Mouse (Mus musculus) forebrain, embryonic 14.5 days (tissue): Measurements from ENCODE around the gene N4bp3. TPM values are rescaled to one million over a fixed set of nuclear protein-coding genes. Genes with fewer than 3 reads are reported as not detected.

Experiments used
- ATAC-seq: fragments of 200-750 bp; cut with Nextera tagmentation; 2 replicates; pipeline ENCODE4 v1.8.0; 2017; ENCODE audit warnings: mild to moderate bottlenecking, moderate library complexity
- DNase-seq: peaks from one replicate; pipeline ENCODE4 v3.0.0-alpha.2; 2015; ENCODE audit warnings: low spot score
- H3K27ac ChIP-seq: fragments of 300-500 bp; sonication (generic); 2 replicates; pipeline ENCODE4 v1.5.1; 2014; ENCODE audit warnings: low read depth, mild to moderate bottlenecking, control low read depth, low read length, moderate library complexity
- H3K27me3 ChIP-seq: fragments of 300-500 bp; sonication (generic); replicated peaks from 2 replicates; pipeline ENCODE4 v1.6.1; 2014; ENCODE audit warnings: low read length, control low read depth, mixed read lengths; ENCODE audit not compliant: control insufficient read depth, insufficient read depth
- H3K36me3 ChIP-seq: fragments of 300-500 bp; sonication (generic); 2 replicates; pipeline ENCODE4 v1.6.1; 2014; ENCODE audit warnings: low read length, control low read depth; ENCODE audit not compliant: control insufficient read depth, insufficient read depth
- H3K4me1 ChIP-seq: fragments of 300-500 bp; sonication (generic); 2 replicates; pipeline ENCODE4 v1.6.1; 2014; ENCODE audit warnings: antibody characterized with exemption, low read length, control low read depth; ENCODE audit not compliant: control insufficient read depth, insufficient read depth
- H3K4me2 ChIP-seq: fragments of 300-500 bp; sonication (generic); 2 replicates; pipeline ENCODE4 v1.6.1; 2014; ENCODE audit warnings: mild to moderate bottlenecking, control low read depth, low read length
- H3K4me3 ChIP-seq: fragments of 300-500 bp; sonication (generic); 2 replicates; pipeline ENCODE4 v1.5.1; 2014; ENCODE audit warnings: low read depth, low read length, control low read depth
- H3K9ac ChIP-seq: fragments of 300-500 bp; sonication (generic); 2 replicates; pipeline ENCODE4 v1.6.1; 2014; ENCODE audit warnings: mild to moderate bottlenecking, low read length, control low read depth, moderate library complexity
- H3K9me3 ChIP-seq: fragments of 300-500 bp; sonication (generic); replicated peaks from 2 replicates; pipeline ENCODE4 v1.6.1; 2016; ENCODE audit warnings: low read length, control low read depth, mixed read lengths; ENCODE audit not compliant: control insufficient read depth
- WGBS: fragments of 180-500 bp; shearing (Covaris S2); extraction: QIAGEN DNeasy Blood & Tissue Kit; methylation state at CpG from one replicate; pipeline ENCODE4 v1.1.7; 2014; 5-methylcytosine and 5-hydroxymethylcytosine counted together
- polyA plus RNA-seq: library from polyadenylated mRNA; unstranded; fragments of >200 nt; fragmentation: Nextera tagmentation; extraction: Ambion mirVana; gene quantifications from 2 replicates; pipeline ENCODE4 v1.2.1, GENCODE M21; 2014

Gene N4bp3
- polyA plus RNA-seq, 1 experiment from 2014 or later, result 6.6 TPM

GRCm38 (mm10) chr11:51648566-51648965, 2.1 kb downstream of the N4bp3 start:
- DNase-seq (no peak), ATAC-seq (no peak)
- no peaks in the 10 kb centered on the region for H3K36me3 ChIP-seq
- H3K4me3 ChIP-seq, result no peak overlapping the region
- H3K27ac ChIP-seq, result no peak overlapping the region
- no peaks in the 10 kb centered on the region for H3K9me3 ChIP-seq
- WGBS, result 11% methylated on average over 3 of the region's 3 CpGs
- H3K4me1 ChIP-seq, result peaks cover 3% of the 10 kb centered on the region; the same call in 1 of the 2 replicates
- H3K9ac ChIP-seq, result no peak overlapping the region
- H3K27me3 ChIP-seq, result peaks cover 13% of the 10 kb centered on the region
- peak overlapping the region; percentile 12; the same call in 1 of the 2 replicates for H3K4me2 ChIP-seq

GRCm38 (mm10) chr11:51646751-51647667, 3.6 kb downstream of the N4bp3 start:
- no peak overlapping the region for H3K9ac ChIP-seq
- 87% methylated on average over 15 of the region's 15 CpGs for whole genome bisulfite sequencing
- H3K4me2 ChIP-seq, result no peak overlapping the region
- no peak overlapping the region for H3K4me3 ChIP-seq
- DNase-seq (no peak), ATAC-seq (no peak)
- H3K9me3 ChIP-seq, result no peaks in the 10 kb centered on the region
- H3K36me3 ChIP-seq, result no peaks in the 10 kb centered on the region
- H3K4me1 ChIP-seq, result peaks cover 3% of the 10 kb centered on the region; the same call in 1 of the 2 replicates
- H3K27me3 ChIP-seq, result peaks cover 13% of the 10 kb centered on the region
- 0 out of 2 replicates have a peak overlapping the region, but pooled peaks have one; percentile 14 for H3K27ac ChIP-seq

DNA sequence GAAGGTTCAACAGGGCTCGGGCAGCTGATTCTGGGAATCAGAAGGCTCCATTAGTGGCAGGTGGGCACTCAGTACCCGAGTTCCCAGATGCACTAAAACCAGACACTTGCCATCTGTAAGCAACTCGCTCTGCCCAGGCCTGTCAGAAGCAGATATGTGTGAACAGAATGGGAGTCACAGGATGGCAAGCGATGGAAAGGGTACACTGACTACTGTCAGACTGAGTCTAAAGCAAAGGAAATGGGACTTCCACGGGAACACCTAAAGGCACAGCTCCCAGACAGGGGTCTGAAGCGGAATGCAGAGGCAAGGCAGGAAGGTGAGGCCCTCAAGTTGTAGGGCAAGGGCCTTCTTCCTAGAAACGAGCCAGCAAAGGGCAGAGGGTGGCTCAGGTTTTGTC, 4.4 kb downstream of the N4bp3 start:
- WGBS, result 87% methylated on average over 7 of the region's 7 CpGs
- Histone ChIP-seq H3K9ac (no peak overlapping the region), H3K36me3 (no peaks in the 10 kb centered on the region), H3K4me1 (peaks cover 3% of the 10 kb centered on the region; the same call in 1 of the 2 replicates), H3K27ac (no peak overlapping the region), H3K27me3 (peaks cover 7% of the 10 kb centered on the region), H3K4me2 (no peak overlapping the region), H3K4me3 (no peak overlapping the region), H3K9me3 (no peaks in the 10 kb centered on the region)
- ATAC-seq (no peak), DNase-seq (no peak)

DNA sequence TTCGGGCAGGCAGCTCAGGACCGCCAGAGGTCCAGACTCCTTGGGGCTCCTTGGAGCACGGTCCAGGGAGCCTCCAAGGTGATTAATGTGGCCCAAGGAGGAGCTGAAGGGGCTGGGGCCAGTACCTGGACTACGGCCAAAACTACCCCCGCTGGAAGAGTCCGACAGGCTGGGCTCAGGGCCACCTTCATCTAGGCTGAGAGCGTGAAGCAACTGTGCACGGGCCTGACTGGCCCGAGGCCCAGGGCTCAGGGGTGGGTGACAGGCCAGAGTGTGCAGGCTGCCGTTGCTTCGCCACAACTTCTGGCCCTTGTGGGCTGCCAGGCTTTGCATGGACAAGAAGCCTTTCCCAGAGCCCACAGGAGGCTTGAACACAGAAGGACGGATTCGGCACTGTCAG, 5.3 kb downstream of the N4bp3 start:
- WGBS, result 73% methylated on average over 13 of the region's 13 CpGs
- DNase-seq (no peak), ATAC-seq (no peak)
- Histone ChIP-seq H3K27me3 (0 out of 2 replicates have a peak, but pooled peaks cover 3% of the 10 kb centered on the region), H3K9me3 (no peaks in the 10 kb centered on the region), H3K4me1 (peaks cover 1% of the 10 kb centered on the region; the same call in 1 of the 2 replicates), H3K27ac (no peak overlapping the region), H3K4me2 (no peak overlapping the region), H3K36me3 (no peaks in the 10 kb centered on the region), H3K9ac (no peak overlapping the region), H3K4me3 (no peak overlapping the region)

GRCm38 (mm10) chr11:51644217-51644616, 6.4 kb downstream of the N4bp3 start:
- WGBS, result 79% methylated on average over 16 of the region's 16 CpGs
- H3K9me3 ChIP-seq, result no peaks in the 10 kb centered on the region
- ATAC-seq, result no peak
- no peak for DNase-seq
- no peak overlapping the region for H3K4me2 ChIP-seq
- H3K36me3 ChIP-seq, result no peaks in the 10 kb centered on the region
- 0 out of 2 replicates have a peak, but pooled peaks cover 3% of the 10 kb centered on the region for H3K27me3 ChIP-seq
- H3K4me1 ChIP-seq, result no peaks in the 10 kb centered on the region
- H3K4me3 ChIP-seq, result no peak overlapping the region
- no peak overlapping the region for H3K27ac ChIP-seq
- no peak overlapping the region for H3K9ac ChIP-seq

DNA sequence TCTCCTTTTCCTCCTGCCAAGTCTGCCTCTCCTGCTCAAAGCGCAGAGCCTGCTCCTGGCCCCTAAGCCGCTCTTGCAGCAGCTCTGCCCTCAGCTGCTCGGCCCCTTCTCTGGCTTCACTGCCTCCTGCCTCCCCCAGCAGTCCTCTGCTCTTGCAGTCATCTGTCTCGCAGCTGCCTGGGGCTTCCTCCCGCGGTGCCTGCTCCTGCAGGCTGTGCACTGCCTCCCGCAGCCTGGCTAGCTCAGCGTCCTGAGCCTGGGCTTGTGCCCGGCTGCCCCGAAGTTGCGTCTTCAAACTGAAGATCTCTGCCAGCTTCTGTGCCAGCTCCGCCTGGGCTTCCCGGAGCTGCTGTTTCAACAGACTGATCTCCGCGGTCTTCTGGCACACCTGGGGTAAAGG, 6.9 kb downstream of the N4bp3 start:
- Histone ChIP-seq H3K9ac (no peak overlapping the region), H3K4me2 (no peak overlapping the region), H3K4me1 (no peaks in the 10 kb centered on the region), H3K27ac (no peak overlapping the region), H3K36me3 (no peaks in the 10 kb centered on the region), H3K27me3 (no peaks in the 10 kb centered on the region), H3K4me3 (no peak overlapping the region), H3K9me3 (no peaks in the 10 kb centered on the region)
- DNase-seq (no peak), ATAC-seq (no peak)
- 64% methylated on average over 15 of the region's 15 CpGs for WGBS

- Histone ChIP-seq H3K9me3 (no peaks in the 10 kb centered on the region), H3K9ac (no peak overlapping the region), H3K4me1 (no peaks in the 10 kb centered on the region), H3K27me3 (no peaks in the 10 kb centered on the region), H3K27ac (no peak overlapping the region), H3K36me3 (no peaks in the 10 kb centered on the region), H3K4me2 (no peak overlapping the region), H3K4me3 (no peak overlapping the region)
- ATAC-seq (no peak), DNase-seq (no peak)
- WGBS, result 84% methylated on average over 9 of the region's 9 CpGs
Observed at GRCm38 (mm10) chr11:51643202-51643601, 7.4 kb downstream of the N4bp3 start.

GRCm38 (mm10) chr11:51640748-51641147, 9.9 kb downstream of the N4bp3 start:
- Histone ChIP-seq H3K9ac (no peak overlapping the region), H3K4me2 (no peak overlapping the region), H3K36me3 (no peaks in the 10 kb centered on the region), H3K4me1 (0 out of 2 replicates have a peak, but pooled peaks cover 4% of the 10 kb centered on the region), H3K4me3 (no peak overlapping the region), H3K9me3 (no peaks in the 10 kb centered on the region), H3K27me3 (no peaks in the 10 kb centered on the region), H3K27ac (no peak overlapping the region)
- ATAC-seq (no peak), DNase-seq (no peak)
- 79% methylated on average over 7 of the region's 7 CpGs for WGBS

DNA sequence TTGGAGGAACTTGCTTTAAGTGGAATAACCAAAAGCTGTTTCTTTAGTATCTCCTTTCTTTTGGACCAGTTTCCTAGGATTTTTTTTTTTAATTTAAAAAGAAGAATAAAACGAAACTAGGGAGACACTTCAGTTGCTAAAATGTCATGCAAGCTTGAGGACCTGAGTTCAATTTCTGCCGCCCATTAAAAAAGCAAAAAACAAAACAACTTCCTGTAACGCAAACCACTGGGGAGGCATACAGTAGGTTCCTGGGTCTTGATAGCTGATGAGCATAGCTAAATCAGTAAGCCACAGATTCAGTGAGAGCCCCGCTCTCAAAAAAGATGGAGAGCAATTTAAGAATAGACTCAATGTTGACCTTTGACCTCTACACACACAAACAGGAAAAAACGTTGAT, 12.1 kb downstream of the N4bp3 start:
- Histone ChIP-seq H3K27me3 (no peaks in the 10 kb centered on the region), H3K36me3 (no peaks in the 10 kb centered on the region), H3K27ac (no peak overlapping the region), H3K4me1 (0 out of 2 replicates have a peak, but pooled peaks cover 9% of the 10 kb centered on the region), H3K4me3 (no peak overlapping the region), H3K4me2 (no peak overlapping the region), H3K9ac (no peak overlapping the region), H3K9me3 (no peaks in the 10 kb centered on the region)
- ATAC-seq, result no peak
- 77% methylated on average over 5 of the region's 5 CpGs for WGBS
- DNase-seq, result no peak
